Mouse (Mus musculus) forebrain, embryonic 13.5 days (tissue): ENCODE results near the gene Gm45844. TPM values are rescaled to one million over a fixed set of nuclear protein-coding genes. Genes with fewer than 3 reads are reported as not detected.
A peak's percentile ranks its signal among the peaks of the same experiment; 100 is the strongest.
"Not testable (repeated sequence)": the region's sequence is repeated elsewhere in the genome, so short reads cannot be mapped to it uniquely, and the experiment has no call there.

ENCODE experiments used
- ATAC-seq: fragments of 200-750 bp; cut with Nextera tagmentation; 2 replicates; pipeline ENCODE4 v1.8.0; 2017
- H3K27ac ChIP-seq: fragments of 300-500 bp; sonication (generic); 2 replicates; pipeline ENCODE4 v1.5.1; 2015; ENCODE audit warnings: inconsistent platforms, mild to moderate bottlenecking, moderate library complexity
- H3K27me3 ChIP-seq: fragments of 300-500 bp; sonication (generic); 2 replicates; pipeline ENCODE4 v1.6.1; 2015; ENCODE audit warnings: mild to moderate bottlenecking, inconsistent platforms
- H3K36me3 ChIP-seq: fragments of 300-500 bp; sonication (generic); 2 replicates; pipeline ENCODE4 v1.6.1; 2015; ENCODE audit warnings: mild to moderate bottlenecking, inconsistent platforms; ENCODE audit not compliant: poor library complexity, severe bottlenecking
- H3K4me1 ChIP-seq: fragments of 300-500 bp; sonication (generic); 2 replicates; pipeline ENCODE4 v1.6.1; 2015; ENCODE audit warnings: inconsistent platforms
- H3K4me2 ChIP-seq: fragments of 300-500 bp; sonication (generic); 2 replicates; pipeline ENCODE4 v1.6.1; 2015; ENCODE audit warnings: inconsistent platforms, mild to moderate bottlenecking, moderate library complexity
- H3K4me3 ChIP-seq: fragments of 300-500 bp; sonication (generic); 2 replicates; pipeline ENCODE4 v1.5.1; 2015; ENCODE audit warnings: mild to moderate bottlenecking, inconsistent platforms
- H3K9ac ChIP-seq: fragments of 300-500 bp; sonication (generic); 2 replicates; pipeline ENCODE4 v1.6.1; 2015; ENCODE audit warnings: mild to moderate bottlenecking, inconsistent platforms
- H3K9me3 ChIP-seq: fragments of 300-500 bp; sonication (generic); replicated peaks from 2 replicates; pipeline ENCODE4 v1.6.1; 2016; ENCODE audit warnings: inconsistent platforms
- WGBS: fragments of 180-500 bp; shearing (Covaris S2); methylation state at CpG from one replicate; pipeline ENCODE4 v1.1.7; 2015; 5-methylcytosine and 5-hydroxymethylcytosine counted together
- polyA plus RNA-seq: library from polyadenylated mRNA; unstranded; fragments of >200 nt; fragmentation: Nextera tagmentation; extraction: Ambion mirVana; gene quantifications from 2 replicates; pipeline ENCODE4 v1.2.1, GENCODE M21; 2015

The Gm45844 gene
- 3.2 and 5.5 TPM in 2 replicates for polyA plus RNA-seq

DNA sequence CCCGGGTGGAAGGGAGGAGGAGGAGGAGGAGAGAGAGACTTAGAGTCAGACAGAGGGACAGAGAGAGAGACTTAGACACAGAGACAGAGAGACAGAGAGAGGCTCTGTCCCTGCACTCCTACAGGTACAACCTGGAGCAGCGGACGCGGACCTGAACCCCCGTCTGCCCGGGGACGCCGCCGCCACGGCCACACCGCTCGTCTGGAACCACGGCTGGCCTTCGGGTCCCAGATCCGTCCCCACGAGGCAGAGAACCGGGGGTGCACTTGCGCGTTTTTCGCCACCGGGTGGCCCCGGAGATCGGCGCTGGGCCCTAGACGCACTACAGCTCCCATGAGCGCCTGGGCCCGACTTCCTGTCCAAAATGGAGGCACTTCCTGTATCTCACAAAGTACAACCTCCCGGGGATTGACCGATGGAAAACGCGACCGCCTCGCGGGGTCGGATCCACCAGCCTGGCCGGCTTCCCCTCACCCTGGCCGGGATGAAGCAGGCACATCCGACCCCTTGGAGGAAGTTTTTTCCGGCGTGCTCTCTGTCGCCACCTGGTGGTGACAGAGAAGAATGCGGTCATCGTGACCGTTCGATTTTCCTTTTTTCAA lies at the start of gene Gm45844:
Gene Gm45844, minus strand, starts transcription at position 324 of the 602 bp plus-strand sequence.
- Histone ChIP-seq H3K27ac (peak within 1 kb of the TSS; percentile 1; the same call in 1 of the 2 replicates), H3K9ac (peak within 1 kb of the TSS; percentile 46), H3K4me2 (peak within 1 kb of the TSS; percentile 36), H3K4me3 (peak within 1 kb of the TSS; percentile 24)
- H3K27me3 ChIP-seq, H3K4me1 ChIP-seq, H3K36me3 ChIP-seq, H3K9me3 ChIP-seq: not testable (repeated sequence)
- peak; percentile 99 for ATAC-seq
- 42% methylated on average over 45 of the region's 45 CpGs for WGBS

DNA sequence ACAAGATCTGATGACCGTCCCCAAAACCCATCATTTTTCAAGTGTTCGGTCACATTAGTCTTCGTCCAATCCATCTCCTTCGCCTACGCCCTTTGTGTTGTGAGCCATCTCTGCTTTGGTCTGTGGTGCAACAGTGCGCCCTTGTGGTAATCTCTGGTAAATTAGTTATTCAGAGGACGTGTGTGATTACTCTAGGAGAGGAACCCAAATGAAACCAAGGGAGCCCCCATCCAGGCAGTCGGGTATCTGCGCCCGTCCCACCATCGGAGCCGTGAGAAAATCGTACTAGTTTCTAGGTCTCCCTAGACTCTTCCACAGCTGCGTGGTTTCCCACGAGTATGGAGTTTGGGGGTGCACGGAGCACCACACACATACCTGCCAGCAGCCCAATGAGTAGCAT lies 17.5 kb upstream of the Gm45844 start:
- Histone ChIP-seq H3K36me3 (peaks cover 57% of the 10 kb centered on the region), H3K9me3 (no peaks in the 10 kb centered on the region; the same call in 1 of the 2 replicates), H3K9ac (no peak overlapping the region), H3K27ac (no peak overlapping the region), H3K27me3 (no peaks in the 10 kb centered on the region), H3K4me2 (no peak overlapping the region), H3K4me3 (no peak overlapping the region), H3K4me1 (0 out of 2 replicates have a peak, but pooled peaks cover 5% of the 10 kb centered on the region)
- WGBS = 82% methylated on average over 16 of the region's 16 CpGs
- no peak for ATAC-seq

DNA sequence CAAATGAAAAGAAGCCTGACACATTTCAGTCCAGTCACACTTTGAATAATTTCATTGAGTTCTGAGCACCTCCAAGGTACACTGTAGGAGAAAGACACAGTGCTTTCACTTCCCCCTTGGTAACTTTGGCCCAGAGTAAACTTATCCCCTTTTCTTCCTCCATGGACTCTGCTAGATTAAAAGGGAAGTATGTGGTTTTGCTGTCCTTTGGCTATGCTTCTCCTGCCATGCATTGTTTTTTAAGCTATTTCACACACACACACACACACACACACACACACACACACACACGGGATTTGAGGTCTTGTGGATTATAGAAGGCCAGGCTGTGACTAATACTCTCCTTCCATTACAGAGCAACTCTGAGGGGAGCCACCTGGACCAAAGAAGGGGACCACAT lies 3.3 kb upstream of the Gm45844 start:
- H3K36me3 ChIP-seq = peaks cover 30% of the 10 kb centered on the region
- no peaks in the 10 kb centered on the region for H3K4me1 ChIP-seq
- no peak for ATAC-seq
- H3K4me2 ChIP-seq = no peak overlapping the region
- H3K27me3 ChIP-seq = no peaks in the 10 kb centered on the region
- H3K9me3 ChIP-seq = peaks cover 3% of the 10 kb centered on the region; the same call in 1 of the 2 replicates
- H3K9ac ChIP-seq = no peak overlapping the region
- no peak overlapping the region for H3K27ac ChIP-seq
- WGBS = 100% methylated on average over 1 of the region's 1 CpGs
- H3K4me3 ChIP-seq = no peak overlapping the region

DNA sequence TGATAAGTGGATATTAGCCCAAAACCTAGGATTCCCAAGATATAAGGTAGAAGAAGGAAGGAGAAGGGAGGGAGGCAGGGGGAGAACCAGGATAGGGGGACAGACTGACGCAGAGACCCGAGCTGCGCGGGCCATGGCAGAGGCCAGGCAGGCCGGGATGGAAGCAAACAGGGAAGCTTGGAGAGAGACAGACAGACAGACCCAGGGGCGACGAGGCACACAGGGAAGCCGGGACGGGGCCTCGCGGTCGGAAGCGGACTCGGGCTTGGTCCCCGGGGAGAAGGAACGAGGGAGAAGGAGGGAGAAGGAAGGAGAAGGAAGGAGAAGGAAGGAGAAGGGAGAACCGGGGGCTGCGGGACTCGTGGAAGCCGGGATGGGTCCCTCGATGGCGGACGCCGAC lies 533 bp downstream of the Gm45844 start:
- 38% methylated on average over 24 of the region's 24 CpGs for whole genome bisulfite sequencing
- Histone ChIP-seq H3K4me2 (peak overlapping the region; percentile 36), H3K9ac (peak overlapping the region; percentile 46), H3K4me3 (peak overlapping the region; percentile 24), H3K27ac (peak overlapping the region; percentile 1; the same call in 1 of the 2 replicates)
- peak; percentile 67 for ATAC-seq
- not testable (repeated sequence) for H3K4me1 ChIP-seq, H3K27me3 ChIP-seq, H3K36me3 ChIP-seq, H3K9me3 ChIP-seq

DNA sequence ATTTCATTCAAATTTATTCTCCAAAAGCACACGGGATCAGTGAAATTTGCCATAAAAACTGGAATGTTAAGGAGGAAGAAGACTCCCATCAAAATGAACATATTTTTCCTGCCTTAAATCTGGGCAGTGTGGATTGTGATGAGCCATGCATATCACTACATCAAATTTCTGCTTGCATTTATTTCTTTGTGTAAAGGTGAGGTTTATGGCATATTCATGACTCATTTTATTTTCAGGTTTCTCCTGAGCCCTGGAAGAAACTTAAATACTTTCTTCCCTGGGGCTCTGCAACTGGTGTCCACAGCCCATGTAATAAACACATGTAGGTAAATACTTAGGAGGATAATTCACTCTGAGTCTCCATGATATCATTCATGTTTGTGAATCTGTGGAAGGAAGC lies 30.9 kb downstream of the Gm45844 start, which contains the start of gene Vmn2r29:
Gene Vmn2r29, minus strand, starts transcription at position 101 of the 400 bp plus-strand sequence.
- H3K9ac ChIP-seq, H3K4me3 ChIP-seq, H3K36me3 ChIP-seq, ATAC-seq, H3K27ac ChIP-seq, H3K4me2 ChIP-seq, H3K9me3 ChIP-seq, H3K4me1 ChIP-seq, H3K27me3 ChIP-seq: not testable (repeated sequence)
- no CpG with 5 or more reads among the region's 1 CpGs for WGBS

DNA sequence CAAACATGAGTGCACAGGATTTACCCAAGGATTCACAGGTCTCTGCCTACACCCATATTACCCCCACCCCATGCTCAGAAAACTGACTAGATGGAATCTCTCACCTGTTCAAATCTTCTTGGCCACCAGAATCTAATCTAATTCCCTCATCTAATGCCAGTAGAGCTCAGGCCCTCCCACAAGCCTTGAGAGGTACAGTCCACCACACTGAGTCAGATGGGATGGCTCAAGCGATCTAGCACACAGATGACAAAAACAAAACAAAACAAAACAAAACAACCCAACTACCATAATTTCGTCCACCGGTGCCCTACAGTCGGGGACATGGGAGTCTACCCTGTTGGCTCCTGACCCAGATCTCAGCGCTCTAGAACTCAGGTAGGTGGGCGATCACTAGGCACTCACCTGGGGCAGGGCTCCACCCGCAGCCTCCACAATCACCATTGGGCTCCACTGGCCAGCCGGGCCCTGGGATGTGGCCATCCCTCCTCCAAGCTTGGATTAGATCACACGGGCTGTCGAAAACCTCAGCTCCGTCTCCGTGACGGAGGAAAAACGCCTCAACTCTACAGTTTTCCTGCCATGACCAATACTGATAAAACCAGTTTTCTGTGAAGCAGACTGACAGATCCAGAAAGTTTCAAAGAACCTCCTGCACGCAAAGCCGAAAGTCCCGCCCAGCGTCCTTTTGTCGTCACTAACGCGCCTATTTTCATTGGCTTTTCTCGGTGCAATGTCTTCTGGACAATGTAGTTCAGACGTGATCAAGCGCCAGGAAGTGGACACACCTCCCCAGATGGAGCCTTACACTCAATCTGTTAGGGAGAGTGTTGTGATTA lies 68.6 kb downstream of the Gm45844 start, which contains the start of gene Zfp772:
Gene Zfp772, minus strand, starts transcription at position 686 of the 839 bp plus-strand sequence.
- Histone ChIP-seq H3K4me2 (peak within 1 kb of the TSS; percentile 65), H3K9ac (peak within 1 kb of the TSS; percentile 51), H3K4me3 (peak within 1 kb of the TSS; percentile 47), H3K36me3 (peaks cover 16% of the 10 kb centered on the region)
- 0 out of 2 replicates have a peak, but pooled peaks have one; percentile 58 for ATAC-seq
- not testable (repeated sequence) for H3K27ac ChIP-seq, H3K4me1 ChIP-seq, H3K27me3 ChIP-seq, H3K9me3 ChIP-seq
- WGBS = 3% methylated on average over 24 of the region's 24 CpGs

DNA sequence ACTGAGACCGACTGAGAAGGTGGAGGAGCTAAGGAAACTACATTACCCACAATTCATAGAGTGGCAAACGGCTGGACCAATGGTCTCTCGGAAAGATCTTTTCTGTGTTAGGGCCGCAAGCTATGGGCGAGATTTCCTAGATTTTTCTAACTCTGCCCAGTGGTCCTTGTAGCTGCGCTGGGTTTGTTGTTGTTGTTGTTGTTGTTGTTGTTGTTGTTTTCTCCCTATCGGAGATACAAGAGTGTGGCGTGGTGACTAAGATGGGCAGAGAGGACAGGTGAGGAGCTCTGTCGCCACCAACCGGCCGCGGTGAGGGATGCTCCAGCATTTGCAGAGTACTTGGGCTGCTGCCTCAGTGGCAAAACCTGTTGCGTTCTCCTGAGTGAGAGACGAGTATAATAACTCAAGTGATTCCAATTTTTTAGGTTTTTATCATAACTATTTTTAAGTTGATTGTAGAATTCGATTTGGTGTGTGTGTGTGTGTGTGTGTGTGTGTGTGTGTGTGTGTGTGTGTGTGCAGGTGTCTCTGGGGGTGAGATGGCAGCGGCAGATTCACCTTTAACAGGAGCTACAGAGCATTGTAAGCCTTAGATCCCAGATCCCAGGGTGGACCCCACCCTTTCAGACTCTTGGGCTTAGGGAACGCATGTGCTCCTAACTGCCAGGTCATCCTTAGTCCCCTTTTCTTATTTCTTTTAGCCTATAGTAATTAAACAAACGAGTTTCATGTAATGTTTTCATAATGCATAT lies 89.7 kb downstream of the Gm45844 start:
- Histone ChIP-seq H3K9me3 (no peaks in the 10 kb centered on the region), H3K36me3 (peaks cover 5% of the 10 kb centered on the region; the same call in 1 of the 2 replicates), H3K9ac (no peak overlapping the region), H3K27me3 (no peaks in the 10 kb centered on the region), H3K27ac (no peak overlapping the region), H3K4me3 (peak overlapping the region; percentile 51), H3K4me2 (peak overlapping the region; percentile 50), H3K4me1 (no peaks in the 10 kb centered on the region)
- ATAC-seq = peak; percentile 98
- WGBS = 11% methylated on average over 18 of the region's 18 CpGs

DNA sequence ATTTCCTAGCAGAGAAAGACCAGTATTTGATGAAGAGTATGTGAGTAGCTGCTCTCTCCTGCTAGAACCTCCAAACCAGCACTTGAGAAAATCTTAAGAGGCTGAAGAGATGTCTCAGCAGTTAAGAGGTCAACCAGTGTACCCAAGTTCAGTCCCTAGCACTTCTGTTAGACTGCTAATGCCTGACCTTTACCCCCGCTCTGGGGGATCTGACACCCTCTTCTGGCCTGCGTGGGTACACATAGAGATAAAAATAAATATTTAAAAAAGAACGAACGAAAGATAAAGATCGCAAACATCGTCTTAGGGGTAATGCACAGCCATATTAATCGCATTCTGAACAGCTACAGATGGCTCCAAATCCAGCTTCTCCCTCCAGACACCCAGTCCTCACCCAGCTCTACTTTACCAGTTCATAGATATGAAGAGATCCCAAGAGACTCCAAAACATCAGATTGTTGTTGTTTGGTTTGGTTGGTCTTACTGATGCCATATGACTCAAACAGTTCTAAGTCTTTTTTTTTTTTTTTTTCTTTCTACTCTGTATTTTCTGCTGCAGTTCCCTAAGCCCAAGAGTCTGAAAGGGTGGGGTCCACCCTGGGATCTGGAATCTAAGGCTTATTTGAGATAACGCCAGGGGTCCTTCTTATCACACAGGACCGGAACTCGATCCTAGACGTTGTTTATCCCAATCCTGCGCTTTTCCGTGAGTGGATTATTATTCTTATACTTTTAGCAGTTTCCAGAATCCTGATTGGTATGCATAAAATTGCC lies 90.5 kb downstream of the Gm45844 start:
- H3K4me2 ChIP-seq = peak overlapping the region; percentile 50
- 42% methylated on average over 13 of the region's 13 CpGs for WGBS
- peaks cover 12% of the 10 kb centered on the region for H3K36me3 ChIP-seq
- H3K4me3 ChIP-seq = peak overlapping the region; percentile 51
- H3K4me1 ChIP-seq = no peaks in the 10 kb centered on the region
- H3K9ac ChIP-seq = no peak overlapping the region
- no peaks in the 10 kb centered on the region for H3K27me3 ChIP-seq
- peak; percentile 20 for ATAC-seq
- H3K27ac ChIP-seq = no peak overlapping the region
- H3K9me3 ChIP-seq = no peaks in the 10 kb centered on the region

DNA sequence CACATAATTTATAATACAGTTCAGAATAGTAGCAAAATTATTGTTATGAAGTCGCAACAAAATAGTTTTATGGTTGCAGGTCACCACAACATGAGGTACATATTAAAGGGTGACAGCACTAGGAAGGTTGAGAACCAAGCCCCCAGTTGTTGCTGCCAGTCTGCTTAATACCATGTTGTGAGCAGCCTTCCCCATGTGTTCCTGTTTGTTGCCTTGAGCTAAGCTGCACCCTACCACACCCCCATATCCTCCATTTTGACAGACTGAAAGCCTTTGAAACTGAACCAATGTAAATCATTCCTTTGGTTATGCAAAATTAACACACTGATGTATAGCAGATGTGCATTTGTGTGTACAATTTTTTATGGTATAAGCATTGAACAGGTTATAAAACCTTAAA lies 92.2 kb downstream of the Gm45844 start:
- no peak overlapping the region for H3K4me2 ChIP-seq
- no peak overlapping the region for H3K27ac ChIP-seq
- no peak for ATAC-seq
- H3K9ac ChIP-seq = no peak overlapping the region
- peaks cover 29% of the 10 kb centered on the region for H3K36me3 ChIP-seq
- H3K4me1 ChIP-seq = no peaks in the 10 kb centered on the region
- no peaks in the 10 kb centered on the region for H3K9me3 ChIP-seq
- no peaks in the 10 kb centered on the region for H3K27me3 ChIP-seq
- 90% methylated on average over 1 of the region's 1 CpGs for WGBS
- H3K4me3 ChIP-seq = no peak overlapping the region

DNA sequence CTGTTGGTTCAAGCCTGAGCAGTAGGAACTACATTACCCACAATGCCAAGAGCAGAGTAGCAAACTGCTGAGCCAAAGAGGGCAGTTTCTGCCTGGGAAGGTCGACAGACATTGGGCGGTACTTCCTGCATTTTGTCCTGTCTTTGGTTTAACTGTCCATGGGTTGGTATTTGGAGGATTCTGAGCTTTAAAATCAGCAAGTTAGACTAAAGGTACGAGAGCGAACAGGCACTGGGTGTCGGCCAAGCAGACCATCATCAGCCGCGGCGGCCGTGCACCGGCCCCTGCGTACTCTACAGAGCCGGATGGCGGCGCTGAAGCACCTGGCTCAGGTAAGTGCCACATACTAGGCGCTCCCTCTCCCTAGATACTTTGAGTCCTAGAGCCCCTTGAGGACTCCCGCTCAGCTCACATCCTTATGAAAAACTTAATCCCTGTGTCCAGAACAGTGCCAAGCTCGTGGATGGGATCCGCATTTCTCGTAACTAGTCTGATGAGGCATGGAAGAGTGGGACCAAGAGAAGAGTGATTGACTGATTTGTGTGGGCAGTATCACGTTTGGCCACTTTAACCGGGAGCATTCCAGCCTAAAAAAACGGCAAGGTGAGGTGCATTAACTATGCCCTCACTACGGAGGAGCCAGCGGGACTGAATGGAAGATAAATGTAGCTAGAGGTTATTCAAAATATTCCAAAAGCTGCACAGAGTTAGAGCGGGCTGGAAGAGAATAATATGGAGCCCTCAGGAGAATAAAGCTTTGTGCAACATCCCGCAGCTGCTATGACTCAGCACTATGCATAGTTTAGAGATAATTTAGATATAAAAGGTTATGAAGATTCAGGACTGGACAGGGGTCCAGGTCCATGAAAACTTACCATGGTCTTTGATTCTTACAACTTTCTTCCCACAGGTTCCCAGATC lies 106.6 kb downstream of the Gm45844 start, which contains the start of gene Zfp418:
Gene Zfp418, plus strand, starts transcription at position 104 of the 921 bp plus-strand sequence.
- H3K4me3 ChIP-seq = peak within 1 kb of the TSS; percentile 60
- H3K27ac ChIP-seq = no peak within 1 kb of the TSS
- H3K36me3 ChIP-seq = peaks cover 16% of the 10 kb centered on the region
- no peaks in the 10 kb centered on the region for H3K9me3 ChIP-seq
- no peaks in the 10 kb centered on the region for H3K27me3 ChIP-seq
- H3K9ac ChIP-seq = peak within 1 kb of the TSS; percentile 74
- WGBS = 2% methylated on average over 26 of the region's 26 CpGs
- peak within 1 kb of the TSS; percentile 70 for H3K4me2 ChIP-seq
- peaks cover 7% of the 10 kb centered on the region for H3K4me1 ChIP-seq
- peak; percentile 98 for ATAC-seq
